Mouse (Mus musculus) brain, embryonic 14.5 days (tissue): ENCODE measurements around the gene Ostm1.

ENCODE experiments used
- CTCF ChIP-seq: fragments of 200-500 bp; IDR thresholded peaks from 2 replicates; pipeline ENCODE4 v1.5.1; 2012; ENCODE audit warnings: inconsistent platforms, mild to moderate bottlenecking, moderate library complexity, borderline replicate concordance; ENCODE audit not compliant: insufficient read depth, insufficient read length; ENCODE audit errors: extremely low read depth
- POLR2A ChIP-seq: fragments of 200-500 bp; IDR thresholded peaks from 2 replicates; pipeline ENCODE4 v1.6.1; 2012; ENCODE audit warnings: mild to moderate bottlenecking, inconsistent platforms, borderline replicate concordance; ENCODE audit not compliant: poor library complexity, insufficient read depth, insufficient read length, severe bottlenecking; ENCODE audit errors: extremely low read depth

DNA sequence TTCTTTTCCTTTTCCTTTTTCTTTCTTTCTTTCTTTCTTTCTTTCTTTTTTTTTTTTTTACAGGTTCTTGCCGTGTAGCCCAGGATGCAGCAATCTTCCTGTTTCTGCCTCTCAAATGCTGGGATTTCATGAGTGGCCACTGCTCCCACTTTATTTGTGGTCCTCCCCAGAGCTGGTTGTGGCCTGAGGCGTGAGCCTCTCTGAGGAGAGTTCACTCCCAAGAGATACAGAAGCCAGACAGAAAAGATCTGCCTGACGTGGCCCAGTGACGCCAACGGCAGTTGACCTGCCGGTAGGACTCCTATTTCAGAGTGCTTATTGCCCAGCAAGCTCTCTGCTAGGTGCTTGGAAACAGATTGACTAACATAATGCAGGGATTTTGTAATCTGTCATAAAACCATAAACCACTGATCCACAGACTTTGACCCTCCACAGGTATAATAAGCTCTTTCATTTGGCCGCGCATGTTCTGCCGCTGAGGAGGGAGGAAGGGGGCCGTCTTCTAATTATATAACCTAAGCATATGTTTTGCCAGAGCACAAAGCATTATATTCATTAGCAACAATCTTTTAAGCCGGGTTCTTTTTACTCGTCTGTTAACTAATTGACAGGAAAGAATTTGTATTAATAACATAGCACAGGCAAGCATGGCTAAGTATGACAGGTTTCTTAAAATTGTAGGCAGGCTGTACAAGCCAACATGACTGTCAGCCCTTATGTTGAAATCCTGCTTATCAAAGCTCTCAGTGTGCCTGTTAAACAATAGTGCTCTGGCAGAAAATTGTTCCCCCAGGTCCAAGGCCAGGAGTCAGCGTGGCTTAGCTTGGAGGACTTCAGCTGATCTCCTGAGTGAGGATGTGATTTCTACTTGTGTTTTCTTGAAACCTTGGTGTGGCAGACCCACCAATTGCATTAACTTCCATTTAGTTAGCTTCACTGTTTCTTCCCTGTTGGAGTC, 139.9 kb downstream of the Ostm1 start:
- TF ChIP-seq POLR2A (no peak), CTCF (no peak)
